Mouse (Mus musculus) kidney, adult 9 months (tissue): Measurements from ENCODE around the gene Zfp85.
"Not testable (repeated sequence)": the region's sequence is repeated elsewhere in the genome, so short reads cannot be mapped to it uniquely, and the experiment has no call there.

Experiments used
- DNase-seq: peaks from one replicate; pipeline ENCODE4 v3.0.0; 2022

The Zfp85 gene

DNA sequence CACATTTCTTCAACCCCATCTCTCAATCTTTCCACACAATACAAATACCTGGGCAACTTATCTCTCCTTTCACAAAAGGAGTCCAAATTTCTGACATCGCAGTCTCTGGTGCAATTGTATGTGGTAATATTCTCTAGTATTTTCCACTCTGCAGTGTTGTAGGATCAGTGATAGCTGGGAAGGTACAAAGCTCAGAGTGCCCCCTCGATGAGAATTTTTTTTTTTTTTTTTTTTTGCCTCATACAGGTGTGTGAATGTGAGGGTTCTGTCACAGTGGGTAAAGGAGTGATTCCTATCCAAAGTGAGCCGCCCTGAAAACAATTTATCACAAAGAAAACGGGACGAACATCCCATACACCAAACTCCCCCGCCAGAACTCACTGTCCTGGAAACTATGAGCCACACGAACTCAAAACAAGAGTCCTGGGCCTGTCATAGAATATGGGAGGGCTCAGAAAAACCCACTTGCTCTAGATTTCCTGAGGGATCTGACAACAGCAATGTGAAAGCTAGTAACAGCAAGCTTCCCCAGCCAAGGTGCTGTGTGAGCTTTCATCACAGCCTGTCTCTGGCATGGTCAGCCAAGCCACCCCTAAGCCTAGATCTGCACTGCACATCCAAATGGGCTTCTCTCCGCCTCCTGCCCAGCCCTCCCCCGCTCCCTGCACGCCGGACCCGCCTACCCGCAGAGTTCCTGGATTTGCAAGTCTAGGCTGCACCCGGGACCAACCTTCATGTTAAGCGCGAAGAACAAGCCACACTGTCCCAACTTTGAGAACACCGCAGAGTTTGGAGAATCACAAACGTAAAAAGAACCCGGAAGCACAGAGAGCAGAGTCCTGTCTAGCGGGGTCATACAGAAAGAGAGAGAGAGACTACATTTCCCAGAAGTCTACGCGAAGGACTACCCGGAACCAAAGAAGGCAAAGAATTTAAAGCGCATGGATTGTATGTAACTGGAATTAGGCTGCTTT, at the start of gene Zfp85:
Zfp85 (minus strand) TSS at position 896 of the 974 bp plus-strand sequence.
- peak; percentile 72 for DNase-seq

DNA sequence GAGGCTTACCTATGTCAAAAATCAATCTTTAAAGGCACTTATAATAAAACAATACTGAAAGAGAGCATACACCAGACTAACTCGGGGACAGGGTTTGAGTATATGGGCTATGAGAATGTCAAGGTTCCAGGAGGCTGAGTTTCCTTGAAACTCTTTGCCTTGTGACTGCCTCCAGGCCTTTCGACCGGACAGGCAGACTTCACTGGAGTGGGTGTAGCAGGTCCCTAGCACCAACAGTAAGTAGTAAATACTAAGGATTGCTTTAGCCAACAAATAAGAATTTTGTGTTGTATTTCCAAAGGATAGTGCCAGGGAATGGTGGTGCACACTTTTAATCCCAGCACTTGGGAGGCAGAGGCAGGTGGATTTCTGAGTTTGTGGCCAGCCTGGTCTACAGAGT, 44.1 kb upstream of the Zfp85 start:
- not testable (repeated sequence) for DNase-seq

DNA sequence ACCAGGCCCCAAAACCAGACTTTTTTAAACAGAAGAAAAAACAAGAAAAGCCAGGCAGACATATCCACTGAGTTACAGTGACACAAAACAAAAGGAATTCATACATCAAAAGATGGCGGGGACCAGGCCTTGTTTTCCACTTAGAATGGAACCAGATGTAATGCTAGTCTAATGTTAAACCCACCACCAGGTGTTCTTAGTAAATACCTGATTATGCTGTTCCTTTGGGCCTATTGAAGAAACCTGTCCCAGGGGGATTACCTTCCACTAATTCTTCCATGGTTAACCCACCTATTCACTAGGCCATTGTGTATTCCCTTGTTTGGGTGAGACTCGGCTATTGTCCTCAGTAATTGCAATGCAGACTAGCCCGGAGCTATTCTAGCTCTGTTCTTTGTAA, 43.6 kb upstream of the Zfp85 start:
- DNase-seq, result no peak

DNA sequence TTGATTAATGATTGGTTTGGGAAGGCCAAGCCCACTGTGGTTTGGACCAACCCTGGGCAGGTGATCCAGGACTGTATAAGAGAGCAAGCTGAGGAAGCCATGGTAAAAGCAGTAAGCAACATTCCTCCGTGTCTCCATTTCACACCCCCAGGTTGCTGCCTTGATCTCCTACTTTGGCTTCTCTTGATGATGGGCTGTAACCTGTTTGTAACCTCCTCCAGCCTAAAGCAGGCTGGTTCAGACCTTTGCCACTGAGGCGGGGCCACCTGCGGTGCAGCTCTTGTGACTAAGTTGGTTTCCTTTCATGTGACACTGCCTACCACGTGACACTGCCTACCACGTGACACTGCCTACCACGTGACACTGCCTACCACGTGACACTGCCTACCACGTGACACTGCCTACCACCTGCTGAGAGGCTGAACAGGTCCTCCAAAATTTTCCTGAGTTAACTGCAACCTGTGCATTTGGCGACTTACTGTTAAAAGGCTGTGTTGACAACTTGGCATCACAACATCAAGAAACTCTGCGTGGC, 37.0 kb upstream of the Zfp85 start:
- DNase-seq, result no peak

DNA sequence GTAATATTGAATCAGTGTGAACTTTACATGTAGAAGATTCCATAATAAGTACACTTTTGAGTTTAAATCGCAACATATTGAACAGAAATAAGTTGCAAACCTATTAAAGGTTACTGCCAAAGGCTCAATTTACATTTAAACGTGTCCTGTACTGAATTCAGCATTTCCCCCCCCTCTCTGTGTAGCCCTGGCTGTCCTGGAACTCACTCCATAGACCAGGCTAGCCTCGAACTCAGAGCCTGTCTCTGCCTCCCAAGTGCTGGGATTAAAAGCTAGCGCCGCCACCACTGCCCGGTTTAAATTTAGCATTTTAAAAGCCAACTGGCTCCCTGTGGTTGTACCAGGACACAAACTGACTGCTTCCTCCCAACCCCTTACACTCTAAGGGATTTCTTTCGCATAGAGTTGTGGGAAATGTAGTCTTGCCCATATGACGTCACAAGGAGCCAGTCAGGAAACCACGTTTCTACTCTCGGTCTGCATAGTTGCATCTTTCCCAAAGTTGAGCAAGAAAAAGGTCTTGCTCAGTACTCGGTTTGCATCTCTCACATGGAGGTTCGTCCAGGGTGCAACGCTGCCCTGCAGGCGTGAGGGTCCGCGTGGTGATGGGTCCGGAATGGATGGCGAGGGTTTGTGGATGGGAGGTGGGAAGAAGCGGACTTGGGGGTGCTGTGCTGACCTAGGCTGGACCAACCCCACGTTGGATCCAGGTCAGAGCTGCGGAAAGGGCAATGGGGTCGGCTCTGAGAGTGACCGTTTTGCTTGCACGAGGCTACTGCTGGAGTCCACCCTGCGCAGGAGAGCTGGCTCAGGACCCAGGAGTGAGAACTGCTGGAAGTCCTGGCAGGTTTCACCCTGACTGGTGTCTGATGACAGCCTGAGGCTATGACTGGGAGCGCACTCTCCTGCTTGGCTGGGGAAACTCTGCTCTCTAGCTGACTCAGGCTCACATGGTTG, 24.5 kb upstream of the Zfp85 start, which contains the start of gene Zfp493:
Zfp493 (plus strand) TSS at position 429 of the 957 bp plus-strand sequence.
- peak; percentile 82 for DNase-seq

DNA sequence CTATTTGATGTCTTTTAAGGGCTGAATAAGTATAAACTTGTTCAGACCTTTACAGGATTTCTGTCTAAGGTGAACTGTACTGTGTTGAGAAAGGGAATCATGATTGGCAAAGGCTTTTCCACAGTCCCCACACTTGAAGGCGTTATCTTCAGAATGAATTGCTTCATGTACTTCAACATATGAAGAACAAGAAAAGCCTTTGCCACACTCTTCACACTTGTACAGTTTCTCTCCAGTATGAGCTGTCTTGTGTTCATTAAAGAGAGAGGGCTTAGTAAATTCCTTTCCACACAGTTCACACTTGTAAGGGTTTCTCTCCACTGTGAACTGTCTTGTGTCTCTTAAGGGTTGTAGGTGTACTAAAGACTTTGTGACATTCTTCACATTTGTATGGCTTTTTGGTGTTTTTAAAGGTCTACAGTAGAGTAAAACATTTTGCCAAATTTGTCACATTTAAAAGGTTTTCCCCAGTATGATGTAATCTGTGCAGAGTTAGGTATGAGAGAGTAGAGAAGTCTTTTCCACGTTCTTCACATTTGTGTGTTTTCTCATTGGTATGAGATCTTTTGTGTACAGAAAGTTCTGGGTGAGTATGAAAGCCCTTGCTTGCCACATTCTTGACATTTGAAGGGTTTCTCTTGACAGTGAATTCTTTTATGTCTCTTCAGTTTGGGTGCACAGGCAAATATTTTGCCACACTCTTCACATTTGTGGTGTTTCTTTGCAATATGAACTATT, 8.2 kb upstream of the Zfp85 start:
- no peak for DNase-seq

DNA sequence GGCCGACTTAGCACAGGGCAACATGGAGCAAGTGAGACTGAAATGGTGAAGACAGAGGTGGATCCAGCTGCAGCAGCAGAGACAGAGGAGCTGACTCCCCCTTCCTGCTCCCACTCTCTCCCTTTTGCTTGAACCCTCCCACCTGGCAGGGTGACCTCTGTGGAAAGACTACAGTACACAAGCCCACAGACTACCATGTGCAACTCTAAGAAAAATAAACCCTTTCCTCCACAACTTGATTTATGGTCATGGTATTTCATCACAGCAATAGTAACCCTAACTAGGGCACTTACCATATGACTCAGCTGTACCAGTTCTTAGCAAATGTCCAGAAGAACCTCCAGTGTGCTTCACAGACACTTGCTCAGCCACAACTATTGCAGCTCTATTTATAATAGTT, 4.9 kb upstream of the Zfp85 start:
- no peak for DNase-seq

DNA sequence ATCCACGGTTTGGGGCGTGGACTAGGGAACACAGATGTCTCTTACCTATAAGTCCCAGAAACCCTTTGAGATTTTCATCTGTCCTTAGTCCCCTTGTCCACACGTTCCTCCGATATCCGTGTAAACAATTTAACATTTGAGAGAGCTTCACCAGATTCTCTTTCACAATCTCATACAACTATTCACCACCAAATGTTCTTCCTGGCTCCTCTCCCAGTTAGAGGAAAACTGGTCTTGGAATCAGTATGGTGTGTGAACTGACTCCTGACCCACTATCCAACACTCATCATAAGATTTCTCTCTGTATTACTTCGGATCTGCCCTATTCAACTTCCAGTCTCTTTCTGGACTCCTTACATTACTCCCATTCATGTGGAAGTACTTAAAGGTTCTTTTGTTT, 733 bp upstream of the Zfp85 start:
- DNase-seq, result no peak

DNA sequence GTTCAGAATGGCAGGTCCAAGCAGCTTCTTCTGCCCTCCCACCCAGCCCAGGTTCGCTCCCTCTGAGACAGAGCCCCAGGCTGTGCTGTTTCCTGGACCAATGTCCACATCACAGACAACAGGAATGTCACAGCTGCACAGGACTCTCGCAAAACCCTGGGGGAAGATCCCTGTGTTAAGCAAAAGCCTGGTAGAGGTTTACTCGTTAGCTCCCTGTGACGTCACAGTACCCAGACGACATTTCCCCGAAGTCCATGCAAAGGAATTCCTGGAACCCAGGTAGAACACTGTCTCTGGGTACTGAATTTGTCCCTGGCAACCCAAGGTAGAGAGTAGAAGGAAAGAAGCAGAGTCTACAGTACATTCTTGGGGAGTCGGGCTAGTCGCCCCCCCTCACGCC, 11.1 kb downstream of the Zfp85 start:
- no peak for DNase-seq

DNA sequence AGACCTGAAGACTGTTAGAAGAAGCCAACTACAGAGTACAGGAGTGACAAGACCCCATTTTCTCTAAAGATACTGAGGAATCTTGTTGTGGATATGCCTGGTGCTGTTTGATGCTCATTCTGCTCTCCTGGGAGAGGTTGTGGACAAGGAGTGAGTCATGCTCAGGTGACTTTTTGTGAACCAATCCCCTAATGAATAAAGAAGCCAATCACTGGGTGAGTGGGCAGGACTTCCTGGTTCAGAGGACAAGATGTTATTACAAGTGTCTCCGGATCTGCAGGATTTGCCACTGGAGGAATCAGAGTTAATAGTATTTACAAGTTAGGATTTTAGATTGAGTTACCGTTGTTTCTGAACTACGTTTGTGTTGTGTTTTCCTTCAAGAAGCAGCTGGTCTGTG, 12.1 kb downstream of the Zfp85 start:
- no peak for DNase-seq

DNA sequence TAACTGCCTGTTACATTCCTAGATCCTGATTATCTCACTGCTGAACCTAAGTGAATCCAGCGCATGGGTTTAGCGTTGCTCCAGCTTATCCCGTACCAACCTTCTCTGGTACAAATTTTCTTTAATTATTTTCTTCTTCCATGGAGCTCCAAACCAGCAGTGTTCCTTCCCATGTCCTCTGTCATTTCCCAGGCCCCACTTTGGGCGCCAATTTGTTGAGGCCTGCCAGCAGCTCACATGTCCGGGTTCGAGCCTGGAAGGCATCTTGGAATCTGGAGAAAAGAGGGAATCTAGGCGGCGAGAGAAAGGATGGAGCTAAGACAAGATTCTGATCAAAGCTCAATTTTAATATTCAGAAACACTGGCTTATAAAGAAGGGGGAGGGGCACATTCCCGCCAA, 20.6 kb downstream of the Zfp85 start:
- DNase-seq, result not testable (repeated sequence)

DNA sequence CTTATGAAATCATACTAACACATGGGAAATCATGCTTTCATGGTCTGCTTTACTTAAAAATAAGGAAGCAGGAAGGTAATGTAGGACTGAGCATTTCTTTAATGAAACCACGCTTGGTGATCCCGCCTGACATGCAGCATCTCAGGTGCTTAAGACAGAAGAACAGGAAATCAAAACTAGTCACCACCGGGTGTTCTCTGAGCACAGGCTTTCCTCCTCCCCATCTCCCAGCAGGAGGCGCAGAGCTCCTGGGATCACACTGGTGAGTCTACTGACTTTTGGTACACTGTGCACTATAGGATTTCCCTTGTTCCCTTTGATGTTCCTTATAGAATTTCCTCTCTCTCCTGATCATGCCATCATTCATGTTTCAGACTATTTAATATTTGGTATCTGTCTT, 25.6 kb downstream of the Zfp85 start:
- DNase-seq, result peak; percentile 46

DNA sequence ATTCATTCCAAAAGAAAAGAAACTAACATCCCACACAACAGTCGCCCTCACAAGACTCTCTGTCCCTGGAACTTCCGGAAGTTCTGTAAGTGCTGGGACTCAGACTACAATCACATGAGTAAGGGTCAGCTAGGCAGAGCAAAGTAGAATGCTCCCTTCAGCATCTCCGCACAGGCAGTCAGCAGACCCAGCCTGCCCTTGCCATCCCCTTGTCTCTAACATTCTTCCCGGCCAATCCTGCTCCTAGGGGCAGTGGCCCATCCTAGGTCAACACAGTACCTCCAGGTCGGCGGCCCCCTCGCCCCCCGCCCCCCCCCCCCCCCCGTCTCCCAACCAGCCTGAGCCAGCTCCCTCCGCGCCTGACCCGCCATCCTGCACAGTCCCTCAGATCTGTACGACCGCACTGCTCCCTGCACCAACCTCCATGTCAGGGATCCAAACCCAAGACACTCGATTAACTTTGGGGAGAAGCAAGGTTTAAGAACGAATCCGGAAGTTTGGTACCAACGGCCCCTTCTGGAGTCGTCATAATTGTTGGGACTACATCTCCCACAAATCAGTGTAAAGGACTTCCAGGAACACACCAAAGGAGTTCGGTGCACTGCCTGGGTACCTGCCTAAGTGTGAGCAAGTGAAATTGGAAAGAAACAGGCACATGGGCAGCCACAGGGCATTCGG, 26.2 kb downstream of the Zfp85 start, which contains the start of gene Zfp65:
Zfp65 (minus strand) TSS at position 533 of the 678 bp plus-strand sequence.
- DNase-seq, result peak; percentile 78

DNA sequence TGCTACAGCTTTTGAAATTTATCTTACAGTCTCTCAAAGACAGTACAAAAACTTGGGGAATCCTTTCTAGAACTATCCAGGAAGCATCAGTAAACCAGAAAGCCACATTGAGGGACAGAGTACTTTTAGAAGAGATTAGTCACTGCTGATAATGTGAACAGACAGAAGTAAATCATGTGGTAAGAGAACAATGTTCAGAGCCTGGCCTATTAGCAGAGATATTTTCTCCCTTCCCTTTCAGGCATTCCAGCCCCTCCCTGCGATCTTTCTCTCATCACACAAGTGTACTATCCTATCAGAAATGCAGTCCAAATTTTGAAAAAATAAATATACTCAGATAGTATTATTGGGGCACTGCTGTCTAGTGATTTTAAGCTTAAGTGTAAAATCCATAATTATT, 26.9 kb downstream of the Zfp85 start:
- no peak for DNase-seq

DNA sequence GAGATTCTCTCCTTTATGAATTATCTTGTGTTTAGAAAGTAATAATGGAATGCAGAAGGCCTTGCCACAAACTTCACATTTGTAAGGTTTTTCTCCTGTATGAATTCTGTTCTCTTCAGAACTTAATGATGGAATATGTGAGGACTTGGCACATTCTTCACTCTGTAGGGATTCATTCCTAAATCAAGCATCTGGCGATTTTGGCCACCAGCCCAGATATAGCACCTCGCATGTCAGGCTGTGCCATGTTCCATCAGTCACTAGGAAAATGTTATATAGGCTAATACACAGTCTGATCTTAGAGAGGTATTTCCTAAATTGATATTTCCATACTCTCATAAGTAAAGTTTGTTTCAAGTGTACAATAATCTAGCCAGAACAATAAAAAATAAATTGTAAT, 29.7 kb downstream of the Zfp85 start:
- DNase-seq, result not testable (repeated sequence)

DNA sequence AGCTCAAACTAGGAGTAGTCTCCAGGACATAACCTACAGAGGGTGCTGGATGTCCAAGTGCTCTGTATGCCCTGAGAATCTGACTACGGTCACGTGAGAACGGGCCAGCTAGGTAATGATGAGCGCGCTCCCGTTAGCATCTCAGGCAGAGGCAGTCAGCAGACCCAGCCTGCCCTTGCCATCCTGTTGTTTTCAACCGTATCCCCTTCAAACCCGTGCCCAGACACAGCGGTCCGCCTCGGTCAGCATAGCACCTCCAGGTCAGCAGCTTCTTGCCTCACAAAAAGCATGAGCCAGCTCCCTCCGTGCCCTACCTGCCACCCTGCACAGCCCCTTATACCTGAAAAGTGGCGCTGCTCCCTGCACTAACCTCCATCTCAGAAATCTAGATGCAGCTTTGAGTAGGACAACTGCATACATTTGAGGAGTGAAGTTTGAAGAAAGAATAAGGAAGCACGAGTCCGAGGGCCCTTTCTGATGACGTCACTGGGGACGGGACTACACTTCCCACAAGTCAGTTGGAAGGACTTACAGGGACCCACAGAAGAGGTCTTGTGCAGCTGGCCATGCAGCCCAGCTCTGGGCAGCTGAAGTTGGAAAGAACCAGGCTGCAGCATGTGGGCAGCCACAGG, 31.1 kb downstream of the Zfp85 start:
- DNase-seq, result peak; percentile 95
